In genomic region chr17:32382576-32382975, GRCm38 (mm10) we compare ENCODE assay signal across 14 mouse cellular contexts. TPM values are rescaled to one million over a fixed set of nuclear protein-coding genes. Genes with fewer than 3 reads are reported as not detected.
DNase-seq lines count a peak whose midpoint lies in the region; ATAC-seq lines count a peak whose summit lies in the region.
"Had no signal": no experiment of that assay in that cellular context is flagged by ENCODE, and none has a peak within 500 bp of the region (broad histone marks: within the 10 kb centered on the region; RNA-seq: fewer than 3 reads in every experiment).

No protein-coding gene starts in this region.

- 73% methylated on average over 7 of the region's 7 CpGs for WGBS in hindbrain, embryonic 16.5 days
- 91% methylated on average over 7 of the region's 7 CpGs for WGBS in hindbrain, embryonic 11.5 days
- 70% methylated on average over 7 of the region's 7 CpGs for WGBS in forebrain, embryonic 15.5 days

- no peaks in the 10 kb centered on the region for H3K9me3 ChIP-seq in hindbrain, embryonic 16.5 days (ENCODE audit: control insufficient read depth, low read length)
- no peaks in the 10 kb centered on the region for H3K9me3 ChIP-seq in hindbrain, embryonic 11.5 days (ENCODE audit: control insufficient read depth, low read length)
- no peaks in the 10 kb centered on the region for H3K9me3 ChIP-seq in forebrain, embryonic 15.5 days
- H3K9me3 ChIP-seq: liver, embryonic 13.5 days; megakaryocyte, embryonic 14.5 days; neural tube, embryonic 13.5 days had no signal

- no peak overlapping the region for H3K4me2 ChIP-seq in hindbrain, embryonic 16.5 days (ENCODE audit: low read length)
- H3K4me2 ChIP-seq in hindbrain, embryonic 11.5 days (replicated peaks; ENCODE audit: low read depth, low read length): no peak overlapping the region
- no peak overlapping the region for H3K4me2 ChIP-seq in forebrain, embryonic 15.5 days (replicated peaks)
- H3K4me2 ChIP-seq: liver, embryonic 13.5 days; neural tube, embryonic 13.5 days had no signal

- H3K4me1 ChIP-seq in hindbrain, embryonic 16.5 days (ENCODE audit: control insufficient read depth, insufficient read depth, low read depth, low read length): peaks cover 3% of the 10 kb centered on the region
- no peaks in the 10 kb centered on the region for H3K4me1 ChIP-seq in hindbrain, embryonic 11.5 days (replicated peaks; ENCODE audit: control insufficient read depth, insufficient read depth, low read length)
- peaks cover 12% of the 10 kb centered on the region for H3K4me1 ChIP-seq in forebrain, embryonic 15.5 days

- peak; percentile 83 for ATAC-seq in hindbrain, embryonic 16.5 days
- ATAC-seq in hindbrain, embryonic 11.5 days (ENCODE audit: low FRiP score): no peak
- ATAC-seq in forebrain, embryonic 15.5 days (replicated peaks): peak; percentile 39; the same call in 1 of the 2 replicates

- no peak overlapping the region for H3K4me3 ChIP-seq in hindbrain, embryonic 16.5 days (ENCODE audit: low read length)
- no peak overlapping the region for H3K4me3 ChIP-seq in hindbrain, embryonic 11.5 days (ENCODE audit: low read depth, low read length)
- no peak overlapping the region for H3K4me3 ChIP-seq in forebrain, embryonic 15.5 days
- H3K4me3 ChIP-seq: liver, embryonic 13.5 days; megakaryocyte, embryonic 14.5 days; neural tube, embryonic 13.5 days had no signal

- H3K9ac ChIP-seq in hindbrain, embryonic 16.5 days (ENCODE audit: low read depth, low read length): no peak overlapping the region
- H3K9ac ChIP-seq in hindbrain, embryonic 11.5 days (ENCODE audit: low read depth, low read length): no peak overlapping the region
- H3K9ac ChIP-seq in forebrain, embryonic 15.5 days (replicated peaks): no peak overlapping the region
- H3K9ac ChIP-seq: liver, embryonic 13.5 days; neural tube, embryonic 13.5 days had no signal

- H3K36me3 ChIP-seq in hindbrain, embryonic 16.5 days (ENCODE audit: control insufficient read depth, insufficient read depth, low read length): peaks cover 28% of the 10 kb centered on the region
- no peaks in the 10 kb centered on the region for H3K36me3 ChIP-seq in hindbrain, embryonic 11.5 days (ENCODE audit: control insufficient read depth, insufficient read depth, low read length)
- peaks cover 48% of the 10 kb centered on the region for H3K36me3 ChIP-seq in forebrain, embryonic 15.5 days

- H3K27me3 ChIP-seq in hindbrain, embryonic 16.5 days (replicated peaks; ENCODE audit: control insufficient read depth, insufficient read depth, low read length): no peaks in the 10 kb centered on the region
- no peaks in the 10 kb centered on the region for H3K27me3 ChIP-seq in hindbrain, embryonic 11.5 days (ENCODE audit: control insufficient read depth, insufficient read depth, low read length)
- no peaks in the 10 kb centered on the region for H3K27me3 ChIP-seq in forebrain, embryonic 15.5 days
- H3K27me3 ChIP-seq: liver, embryonic 13.5 days; neural tube, embryonic 13.5 days had no signal

- DNase-seq in hindbrain, embryonic 11.5 days (ENCODE audit: low spot score): no peak
- DNase-seq in adrenal gland, postnatal 14 days: peak; percentile 65
- DNase-seq in brain, embryonic 18.5 days (ENCODE audit: low read depth, low spot score): peak; percentile 30
- no peak for DNase-seq in lung, postnatal 10 days
- no peak for DNase-seq in thymus, postnatal 10 days (ENCODE audit: low spot score in 2 of 2)
- DNase-seq in kidney, adult 9 months: no peak
- DNase-seq: embryo, embryonic 11 days; liver, embryonic 13.5 days; thymus, postnatal 36 days had no signal

- no peak overlapping the region for H3K27ac ChIP-seq in hindbrain, embryonic 16.5 days (ENCODE audit: low read depth, low read length)
- H3K27ac ChIP-seq in hindbrain, embryonic 11.5 days (ENCODE audit: low read depth, low read length): no peak overlapping the region
- H3K27ac ChIP-seq in forebrain, embryonic 15.5 days (replicated peaks): no peak overlapping the region
- H3K27ac ChIP-seq: liver, embryonic 13.5 days; neural tube, embryonic 13.5 days had no signal

RNA-seq across cellular contexts. Expression of gene Wiz, which starts 6.7 kb away (rescaled TPM):
- 28.5 and 37.3 TPM in 2 replicates for polyA plus RNA-seq in hindbrain, embryonic 16.5 days (2015; fragmentation: Nextera tagmentation; extraction: Ambion mirVana)
- polyA plus RNA-seq in hindbrain, embryonic 11.5 days (2014; fragmentation: Nextera tagmentation; extraction: Ambion mirVana): 27.8 and 33.0 TPM in 2 replicates
- total RNA-seq in adrenal gland, postnatal 14 days (2021): 41.8 and 47.9 TPM in 2 replicates
- polyA plus RNA-seq in forebrain, embryonic 15.5 days (2015; fragmentation: Nextera tagmentation; extraction: Ambion mirVana): 38.8 and 40.3 TPM in 2 replicates

RNA-seq across cellular contexts. Expression of gene Rasal3, which starts 20.8 kb away (rescaled TPM):
- 0.98 and 1.0 TPM in 2 replicates for polyA plus RNA-seq in hindbrain, embryonic 16.5 days (2015; fragmentation: Nextera tagmentation; extraction: Ambion mirVana)
- polyA plus RNA-seq in hindbrain, embryonic 11.5 days (2014; fragmentation: Nextera tagmentation; extraction: Ambion mirVana): 0.48 and 0.89 TPM in 2 replicates
- 1.7 and 18.1 TPM in 2 replicates for total RNA-seq in adrenal gland, postnatal 14 days (2021)
- 0.56 and 0.64 TPM in 2 replicates for polyA plus RNA-seq in forebrain, embryonic 15.5 days (2015; fragmentation: Nextera tagmentation; extraction: Ambion mirVana)

RNA-seq across cellular contexts. Expression of gene Akap8l, which starts 32.2 kb away (rescaled TPM):
- 145 and 153 TPM in 2 replicates for polyA plus RNA-seq in hindbrain, embryonic 16.5 days (2015; fragmentation: Nextera tagmentation; extraction: Ambion mirVana)
- polyA plus RNA-seq in hindbrain, embryonic 11.5 days (2014; fragmentation: Nextera tagmentation; extraction: Ambion mirVana): 69.3 and 80.1 TPM in 2 replicates
- 85.5 and 95.0 TPM in 2 replicates for total RNA-seq in adrenal gland, postnatal 14 days (2021)
- polyA plus RNA-seq in forebrain, embryonic 15.5 days (2015; fragmentation: Nextera tagmentation; extraction: Ambion mirVana): 138 and 140 TPM in 2 replicates

RNA-seq across cellular contexts. Expression of gene Pglyrp2, which starts 41.4 kb away (rescaled TPM):
- polyA plus RNA-seq in hindbrain, embryonic 16.5 days (2015; fragmentation: Nextera tagmentation; extraction: Ambion mirVana): not detected in 2 replicates
- not detected in 2 replicates for polyA plus RNA-seq in hindbrain, embryonic 11.5 days (2014; fragmentation: Nextera tagmentation; extraction: Ambion mirVana)
- total RNA-seq in adrenal gland, postnatal 14 days (2021): 4.2 and 14.2 TPM in 2 replicates
- polyA plus RNA-seq in forebrain, embryonic 15.5 days (2015; fragmentation: Nextera tagmentation; extraction: Ambion mirVana): not detected in 2 replicates
- total RNA-seq: layer of hippocampus, adult 8-10 months had no signal
- polyA plus RNA-seq: neural tube, embryonic 13.5 days had no signal

Comparison
In these comparisons a context has a peak if more than half of its experiments do, and no peak if none do; other contexts are left out.
1. DNase-seq: peak in adrenal gland, postnatal 14 days (single experiment) and brain, embryonic 18.5 days (single experiment); none in hindbrain, embryonic 11.5 days (single experiment), lung, postnatal 10 days (single experiment), thymus, postnatal 10 days (0 of 2) and kidney, adult 9 months (single experiment).